ENCODE assay signal across 9 mouse cellular contexts in genomic region chr4:141260007-141260723, GRCm38 (mm10). TPM values are rescaled to one million over a fixed set of nuclear protein-coding genes. Genes with fewer than 3 reads are reported as not detected.
DNase-seq lines count a peak whose midpoint lies in the region; ATAC-seq and TF ChIP-seq lines count a peak whose summit lies in the region.
"Had no signal": no experiment of that assay in that cellular context is flagged by ENCODE, and none has a peak within 500 bp of the region (broad histone marks: within the 10 kb centered on the region; RNA-seq: fewer than 3 reads in every experiment).

No protein-coding gene starts in this region.

- WGBS in midbrain, embryonic 16.5 days = 69% methylated on average over 16 of the region's 16 CpGs
- 75% methylated on average over 16 of the region's 16 CpGs for WGBS in midbrain, embryonic 10.5 days
- WGBS in intestine, embryonic 14.5 days = 54% methylated on average over 16 of the region's 16 CpGs
- WGBS in small intestine, adult 2 months = 21% methylated on average over 16 of the region's 16 CpGs

- H3K36me3 ChIP-seq in midbrain, embryonic 16.5 days (ENCODE audit: control insufficient read depth, insufficient read depth, low read length) = no peaks in the 10 kb centered on the region
- no peaks in the 10 kb centered on the region for H3K36me3 ChIP-seq in midbrain, embryonic 10.5 days
- no peaks in the 10 kb centered on the region for H3K36me3 ChIP-seq in intestine, embryonic 14.5 days (ENCODE audit: control insufficient read depth, insufficient read depth, low read length)
- peaks cover 10% of the 10 kb centered on the region; the same call in 1 of the 2 replicates for H3K36me3 ChIP-seq in small intestine, adult 2 months (ENCODE audit: control insufficient read depth, insufficient read depth, low read length)

- no peak overlapping the region for H3K27ac ChIP-seq in midbrain, embryonic 16.5 days (ENCODE audit: low read length)
- no peak overlapping the region for H3K27ac ChIP-seq in midbrain, embryonic 10.5 days (replicated peaks)
- no peak overlapping the region for H3K27ac ChIP-seq in intestine, embryonic 14.5 days (ENCODE audit: low read depth)
- H3K27ac ChIP-seq in small intestine, adult 2 months (ENCODE audit: insufficient read depth, low read depth, low read length) = peak overlapping the region; percentile 41; the same call in 1 of the 2 replicates
- H3K27ac ChIP-seq: liver, embryonic 14.5 days had no signal

- H3K4me1 ChIP-seq in midbrain, embryonic 16.5 days (ENCODE audit: control insufficient read depth, insufficient read depth, low read length) = no peaks in the 10 kb centered on the region
- H3K4me1 ChIP-seq in midbrain, embryonic 10.5 days = peaks cover 4% of the 10 kb centered on the region; the same call in 1 of the 2 replicates
- peaks cover 3% of the 10 kb centered on the region for H3K4me1 ChIP-seq in intestine, embryonic 14.5 days (replicated peaks; ENCODE audit: control insufficient read depth, insufficient read depth, low read length)
- H3K4me1 ChIP-seq in small intestine, adult 2 months (ENCODE audit: control insufficient read depth, insufficient read depth, insufficient read length, low read length) = peaks cover 13% of the 10 kb centered on the region

- TF ChIP-seq POLR2A in small intestine, adult 2 months (IDR thresholded peaks at IDR 0.05; ENCODE audit: low read depth, low read length) = no peak

- H3K27me3 ChIP-seq in midbrain, embryonic 16.5 days (ENCODE audit: control insufficient read depth, insufficient read depth, low read depth, low read length) = no peaks in the 10 kb centered on the region
- H3K27me3 ChIP-seq in midbrain, embryonic 10.5 days (ENCODE audit: low read depth, poor library complexity, severe bottlenecking) = no peaks in the 10 kb centered on the region
- H3K27me3 ChIP-seq in intestine, embryonic 14.5 days (replicated peaks; ENCODE audit: control insufficient read depth, insufficient read depth, low read length) = no peaks in the 10 kb centered on the region
- no peaks in the 10 kb centered on the region for H3K27me3 ChIP-seq in small intestine, adult 2 months (ENCODE audit: control insufficient read depth, insufficient read depth, low read length)

- TF ChIP-seq CTCF in small intestine, adult 2 months (IDR thresholded peaks at IDR 0.05; ENCODE audit: extremely low read depth, insufficient read length, insufficient replicate concordance, low read depth, low read length) = no peak

- 0 out of 2 replicates have a peak overlapping the region, but pooled peaks have one; percentile 14 for H3K4me2 ChIP-seq in midbrain, embryonic 16.5 days (ENCODE audit: low read length)
- H3K4me2 ChIP-seq in intestine, embryonic 14.5 days (ENCODE audit: low read length) = peak overlapping the region; percentile 25

- peak; percentile 70 for DNase-seq in adrenal gland, postnatal 10 days
- no peak for DNase-seq in adrenal gland, adult 8-10 months
- no peak for DNase-seq in midbrain, embryonic 10.5 days (ENCODE audit: low spot score)
- DNase-seq in intestine, embryonic 14.5 days (ENCODE audit: low spot score) = no peak
- no peak for DNase-seq in spleen, adult 18-20 months

- H3K9me3 ChIP-seq in midbrain, embryonic 16.5 days (replicated peaks; ENCODE audit: control insufficient read depth, low read length, poor library complexity, severe bottlenecking) = no peaks in the 10 kb centered on the region
- H3K9me3 ChIP-seq in midbrain, embryonic 10.5 days (replicated peaks) = no peaks in the 10 kb centered on the region
- no peaks in the 10 kb centered on the region for H3K9me3 ChIP-seq in intestine, embryonic 14.5 days (ENCODE audit: control insufficient read depth, low read length)

- H3K4me3 ChIP-seq in midbrain, embryonic 16.5 days (ENCODE audit: low read depth, low read length) = no peak overlapping the region
- H3K4me3 ChIP-seq in midbrain, embryonic 10.5 days = no peak overlapping the region
- no peak overlapping the region for H3K4me3 ChIP-seq in intestine, embryonic 14.5 days (ENCODE audit: low read depth, low read length)
- H3K4me3 ChIP-seq in small intestine, adult 2 months (ENCODE audit: low read depth, low read length) = peak overlapping the region; percentile 35

- H3K9ac ChIP-seq in midbrain, embryonic 16.5 days (ENCODE audit: low read depth, low read length) = no peak overlapping the region
- no peak overlapping the region for H3K9ac ChIP-seq in intestine, embryonic 14.5 days (ENCODE audit: low read length)
- H3K9ac ChIP-seq: liver, embryonic 14.5 days had no signal

- ATAC-seq in midbrain, embryonic 16.5 days = no peak
- ATAC-seq in intestine, embryonic 14.5 days (replicated peaks; ENCODE audit: low FRiP score, low TSS enrichment, low read depth) = peak; percentile 59
- ATAC-seq in megakaryocyte, adult 5-6 weeks (ENCODE audit: poor library complexity, severe bottlenecking) = no peak

RNA-seq across cellular contexts. Expression of gene Arhgef19, which starts 20.9 kb away (rescaled TPM):
- 10 to 100 TPM; 29.0 to 31.0 TPM for total RNA-seq in adrenal gland, postnatal 10 days (2021)
- total RNA-seq in adrenal gland, adult 8-10 months (2022) = 100 to 1,000 TPM in 1 of 4 experiments, 10 to 100 TPM in 3; 43.5 to 113 (median 60.0) TPM
- 1.1 and 1.3 TPM in 2 replicates for polyA plus RNA-seq in midbrain, embryonic 16.5 days (2015; fragmentation: Nextera tagmentation; extraction: Ambion mirVana)
- polyA plus RNA-seq in midbrain, embryonic 10.5 days (2016; fragmentation: Nextera tagmentation; extraction: Ambion mirVana) = 0.64 and 1.4 TPM in 2 replicates
- 14.2 and 15.8 TPM in 2 replicates for polyA plus RNA-seq in intestine, embryonic 14.5 days (2014; fragmentation: Nextera tagmentation; extraction: Ambion mirVana)
- polyA plus RNA-seq in small intestine, adult 2 months (2012; rRNA removed) = 29.3 and 48.8 TPM in 2 replicates
- not detected in 2 replicates for total RNA-seq in megakaryocyte, adult 5-6 weeks (2015)
- not detected in 2 replicates for total RNA-seq in megakaryocyte, adult 5-6 weeks (2017)

RNA-seq across cellular contexts. Expression of gene Epha2, which starts 40.9 kb away (rescaled TPM):
- total RNA-seq in adrenal gland, postnatal 10 days (2021) = 10 to 100 TPM; 13.4 to 18.1 TPM
- 10 to 100 TPM; 11.4 to 21.1 (median 16.2) TPM for total RNA-seq in adrenal gland, adult 8-10 months (2022)
- 0.94 and 1.0 TPM in 2 replicates for polyA plus RNA-seq in midbrain, embryonic 16.5 days (2015; fragmentation: Nextera tagmentation; extraction: Ambion mirVana)
- 3.6 and 3.7 TPM in 2 replicates for polyA plus RNA-seq in midbrain, embryonic 10.5 days (2016; fragmentation: Nextera tagmentation; extraction: Ambion mirVana)
- polyA plus RNA-seq in intestine, embryonic 14.5 days (2014; fragmentation: Nextera tagmentation; extraction: Ambion mirVana) = 3.4 and 3.5 TPM in 2 replicates
- polyA plus RNA-seq in small intestine, adult 2 months (2012; rRNA removed) = 28.3 and 86.3 TPM in 2 replicates
- 1.1 TPM in 2 replicates for total RNA-seq in megakaryocyte, adult 5-6 weeks (2015)
- 1.3 and 2.1 TPM in 2 replicates for total RNA-seq in megakaryocyte, adult 5-6 weeks (2017)

RNA-seq across cellular contexts. Expression of gene Rsg1, which starts 46.4 kb away (rescaled TPM):
- 1 to 10 TPM; 1.5 to 1.7 TPM for total RNA-seq in adrenal gland, postnatal 10 days (2021)
- total RNA-seq in adrenal gland, adult 8-10 months (2022) = 1 to 10 TPM; 1.6 to 2.6 (median 2.2) TPM
- polyA plus RNA-seq in midbrain, embryonic 16.5 days (2015; fragmentation: Nextera tagmentation; extraction: Ambion mirVana) = 7.9 and 10.5 TPM in 2 replicates
- polyA plus RNA-seq in midbrain, embryonic 10.5 days (2016; fragmentation: Nextera tagmentation; extraction: Ambion mirVana) = 7.4 and 7.5 TPM in 2 replicates
- 4.6 and 4.9 TPM in 2 replicates for polyA plus RNA-seq in intestine, embryonic 14.5 days (2014; fragmentation: Nextera tagmentation; extraction: Ambion mirVana)
- 0.51 and 0.81 TPM in 2 replicates for polyA plus RNA-seq in small intestine, adult 2 months (2012; rRNA removed)
- total RNA-seq in megakaryocyte, adult 5-6 weeks (2015) = not detected in 2 replicates
- 0.77 and 0.95 TPM in 2 replicates for total RNA-seq in megakaryocyte, adult 5-6 weeks (2017)
